Mouse (Mus musculus) hindbrain, embryonic 10.5 days (tissue): ENCODE results near the gene Rufy4. TPM values are rescaled to one million over a fixed set of nuclear protein-coding genes. Genes with fewer than 3 reads are reported as not detected.

Source experiments
- DNase-seq: peaks from one replicate; pipeline ENCODE4 v3.0.0-alpha.2; 2017; ENCODE audit warnings: low spot score
- H3K27ac ChIP-seq: fragments of 300-500 bp; sonication (generic); 2 replicates; pipeline ENCODE4 v1.5.1; 2016; ENCODE audit warnings: mild to moderate bottlenecking, moderate library complexity
- H3K27me3 ChIP-seq: fragments of 300-500 bp; sonication (generic); 2 replicates; pipeline ENCODE4 v1.6.1; 2016; ENCODE audit warnings: mild to moderate bottlenecking; ENCODE audit not compliant: poor library complexity, insufficient read depth, severe bottlenecking
- H3K36me3 ChIP-seq: fragments of 300-500 bp; sonication (generic); 2 replicates; pipeline ENCODE4 v1.6.1; 2016; ENCODE audit warnings: mild to moderate bottlenecking, moderate library complexity
- H3K4me1 ChIP-seq: fragments of 300-500 bp; sonication (generic); replicated peaks from 2 replicates; pipeline ENCODE4 v1.6.1; 2016; ENCODE audit warnings: mild to moderate bottlenecking
- H3K4me3 ChIP-seq: fragments of 300-500 bp; sonication (generic); 2 replicates; pipeline ENCODE4 v1.5.1; 2016; ENCODE audit warnings: mild to moderate bottlenecking, moderate library complexity
- H3K9me3 ChIP-seq: fragments of 300-500 bp; sonication (generic); 2 replicates; pipeline ENCODE4 v1.6.1; 2016; ENCODE audit warnings: mild to moderate bottlenecking, moderate library complexity
- WGBS: fragments of 180-500 bp; shearing (Covaris S2); methylation state at CpG from one replicate; pipeline ENCODE4 v1.1.7; 2016; 5-methylcytosine and 5-hydroxymethylcytosine counted together
- polyA plus RNA-seq: library from polyadenylated mRNA; unstranded; fragments of >200 nt; fragmentation: Nextera tagmentation; extraction: Ambion mirVana; gene quantifications from 2 replicates; pipeline ENCODE4 v1.2.1, GENCODE M21; 2016

Gene Rufy4
- polyA plus RNA-seq, 1 experiment from 2014 or later, result 0.37 TPM

- H3K36me3 ChIP-seq, result no peaks in the 10 kb centered on the region
- DNase-seq, result peak; percentile 89
- peaks cover 73% of the 10 kb centered on the region for H3K4me1 ChIP-seq
- H3K27ac ChIP-seq, result peak overlapping the region; percentile 84
- peak overlapping the region; percentile 33 for H3K4me3 ChIP-seq
- H3K27me3 ChIP-seq, result peaks cover 32% of the 10 kb centered on the region
- 2% methylated on average over 8 of the region's 8 CpGs for WGBS
- H3K9me3 ChIP-seq, result no peaks in the 10 kb centered on the region
Measured at GRCm38 (mm10) chr1:74110932-74111695, 14.2 kb upstream of the Rufy4 start.

- DNase-seq, result no peak
- Histone ChIP-seq H3K4me1 (peaks cover 67% of the 10 kb centered on the region), H3K9me3 (no peaks in the 10 kb centered on the region), H3K27ac (peak overlapping the region; percentile 84), H3K27me3 (peaks cover 28% of the 10 kb centered on the region), H3K36me3 (no peaks in the 10 kb centered on the region), H3K4me3 (peak overlapping the region; percentile 33)
- WGBS, result 8% methylated on average over 6 of the region's 6 CpGs
Measured at GRCm38 (mm10) chr1:74111696-74112030, 13.7 kb upstream of the Rufy4 start.

- Histone ChIP-seq H3K36me3 (no peaks in the 10 kb centered on the region), H3K9me3 (no peaks in the 10 kb centered on the region), H3K4me3 (no peak overlapping the region), H3K27ac (peak overlapping the region; percentile 84), H3K4me1 (peaks cover 57% of the 10 kb centered on the region), H3K27me3 (peaks cover 24% of the 10 kb centered on the region)
- DNase-seq, result no peak
- WGBS, result 51% methylated on average over 3 of the region's 3 CpGs
Measured at GRCm38 (mm10) chr1:74113071-74113470, 12.3 kb upstream of the Rufy4 start.

DNA sequence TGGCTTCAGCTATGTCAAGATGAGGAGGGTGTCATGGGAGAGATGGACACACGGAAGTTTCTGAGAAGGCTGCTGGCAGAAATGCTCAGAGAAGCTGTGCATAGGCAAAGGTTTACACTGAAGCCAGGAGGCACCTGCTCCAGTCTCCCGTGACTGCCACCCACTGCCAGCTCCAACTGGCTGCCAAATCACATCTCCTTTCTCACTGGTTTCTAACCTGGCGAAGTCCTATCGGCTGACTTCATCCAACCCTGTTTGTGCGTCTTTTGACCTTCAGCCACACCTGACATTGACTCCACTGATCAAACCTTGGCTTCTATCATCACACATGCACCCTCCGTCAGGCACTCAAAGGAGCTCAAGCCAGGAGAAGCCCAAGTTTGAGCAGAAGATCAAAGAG lies 7.5 kb upstream of the Rufy4 start:
- H3K27ac ChIP-seq, result no peak overlapping the region
- 89% methylated on average over 6 of the region's 6 CpGs for WGBS
- H3K36me3 ChIP-seq, result no peaks in the 10 kb centered on the region
- DNase-seq, result no peak
- no peaks in the 10 kb centered on the region for H3K9me3 ChIP-seq
- no peak overlapping the region for H3K4me3 ChIP-seq
- H3K4me1 ChIP-seq, result peaks cover 29% of the 10 kb centered on the region
- H3K27me3 ChIP-seq, result peaks cover 41% of the 10 kb centered on the region

DNA sequence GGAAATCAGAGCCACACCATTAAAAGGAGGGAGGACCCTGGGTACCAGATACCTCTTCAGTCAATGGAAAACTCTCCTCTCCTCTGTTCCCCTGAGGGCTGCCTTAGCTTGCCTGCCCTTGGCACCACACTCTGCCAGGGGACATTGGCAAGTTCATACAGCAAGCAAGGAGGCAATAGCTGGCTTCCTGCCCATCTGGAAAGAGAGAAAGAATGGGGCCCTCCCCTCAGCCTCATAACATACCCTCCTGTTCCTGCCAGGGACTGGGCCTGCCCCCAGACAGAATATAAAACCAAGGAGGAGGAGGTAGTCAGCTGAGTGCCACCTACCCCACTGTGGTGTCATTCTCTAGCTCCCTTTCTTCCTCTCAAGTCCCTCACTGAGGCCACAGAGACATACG lies 6.2 kb upstream of the Rufy4 start:
- H3K9me3 ChIP-seq, result no peaks in the 10 kb centered on the region
- no peak overlapping the region for H3K27ac ChIP-seq
- 83% methylated on average over 1 of the region's 1 CpGs for WGBS
- DNase-seq, result no peak
- H3K36me3 ChIP-seq, result no peaks in the 10 kb centered on the region
- H3K27me3 ChIP-seq, result peaks cover 43% of the 10 kb centered on the region
- H3K4me1 ChIP-seq, result peaks cover 31% of the 10 kb centered on the region
- no peak overlapping the region for H3K4me3 ChIP-seq

GRCm38 (mm10) chr1:74121138-74121537 lies 4.2 kb upstream of the Rufy4 start:
- H3K27me3 ChIP-seq, result peaks cover 62% of the 10 kb centered on the region
- WGBS, result 83% methylated on average over 7 of the region's 7 CpGs

DNA sequence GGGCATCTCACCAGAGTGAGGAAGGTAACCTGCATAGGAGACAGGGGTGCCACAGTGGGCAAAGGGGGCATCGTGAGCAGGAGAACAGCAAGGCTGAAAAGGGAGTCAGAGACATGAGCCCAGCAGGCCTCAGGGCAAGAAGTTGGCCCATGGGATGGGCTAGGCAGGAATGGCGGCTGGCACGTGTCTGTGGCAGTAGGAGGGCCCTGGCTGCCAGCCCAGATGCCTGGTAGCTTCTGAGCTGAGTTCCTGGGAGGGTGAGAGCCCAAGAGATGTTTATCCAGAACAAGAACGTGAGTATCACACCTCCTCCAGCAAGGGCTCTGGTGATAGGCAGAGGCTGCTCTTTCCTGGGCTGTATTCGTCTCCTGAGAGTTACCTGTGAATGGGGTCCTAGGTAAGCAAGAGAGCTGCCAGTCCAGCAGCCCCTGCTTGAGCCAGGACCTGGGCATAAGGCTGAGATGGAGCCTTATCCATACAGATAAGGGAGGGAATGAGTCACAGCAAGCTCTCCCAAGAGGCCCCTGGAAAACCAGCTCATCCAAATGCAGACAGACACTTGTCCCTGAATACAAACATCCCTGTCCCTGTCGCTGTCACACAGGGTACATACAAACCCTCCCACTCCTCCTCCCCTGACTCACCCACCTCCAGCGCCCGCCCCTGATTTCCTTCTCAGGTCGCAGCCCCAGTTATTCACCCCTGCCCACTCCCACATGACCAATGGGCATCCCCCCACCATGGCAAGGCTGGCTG lies 3.3 kb upstream of the Rufy4 start:
- no peaks in the 10 kb centered on the region for H3K36me3 ChIP-seq
- H3K9me3 ChIP-seq, result no peaks in the 10 kb centered on the region
- peak overlapping the region; percentile 46; the same call in 1 of the 2 replicates for H3K27ac ChIP-seq
- no peak for DNase-seq
- H3K27me3 ChIP-seq, result peaks cover 65% of the 10 kb centered on the region
- H3K4me1 ChIP-seq, result peaks cover 44% of the 10 kb centered on the region
- WGBS, result 54% methylated on average over 9 of the region's 9 CpGs
- H3K4me3 ChIP-seq, result peak overlapping the region; percentile 68; the same call in 1 of the 2 replicates

More at GRCm38 (mm10) chr1:74121138-74121537, 4.2 kb upstream of the Rufy4 start:
- Histone ChIP-seq H3K27ac (no peak overlapping the region), H3K9me3 (no peaks in the 10 kb centered on the region), H3K36me3 (no peaks in the 10 kb centered on the region), H3K4me3 (no peak overlapping the region), H3K4me1 (peaks cover 44% of the 10 kb centered on the region)
- no peak for DNase-seq

DNA sequence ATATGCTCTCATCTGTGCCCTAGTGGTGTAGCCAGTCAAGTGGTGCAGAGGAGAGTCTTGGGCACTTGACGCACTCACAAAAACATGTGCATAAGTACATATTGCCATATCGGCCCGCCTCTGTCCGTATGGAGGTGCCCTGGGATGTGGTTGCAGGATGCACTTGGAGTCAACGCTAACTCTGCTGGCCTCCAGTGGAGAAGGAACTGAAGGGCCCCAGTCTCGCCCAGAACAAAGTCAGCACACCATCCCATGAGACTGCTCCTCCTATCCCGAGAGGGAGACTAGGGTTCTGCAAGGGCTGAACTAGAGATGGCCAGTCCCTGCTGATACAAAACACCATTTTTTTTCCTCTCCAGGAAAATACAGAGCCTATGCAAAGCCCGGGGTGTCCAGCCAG lies 2.1 kb upstream of the Rufy4 start:
- peaks cover 72% of the 10 kb centered on the region for H3K27me3 ChIP-seq
- WGBS, result 58% methylated on average over 8 of the region's 8 CpGs
- H3K27ac ChIP-seq, result peak overlapping the region; percentile 87
- H3K4me1 ChIP-seq, result peaks cover 44% of the 10 kb centered on the region
- no peaks in the 10 kb centered on the region for H3K36me3 ChIP-seq
- peak overlapping the region; percentile 68 for H3K4me3 ChIP-seq
- DNase-seq, result no peak
- H3K9me3 ChIP-seq, result no peaks in the 10 kb centered on the region

DNA sequence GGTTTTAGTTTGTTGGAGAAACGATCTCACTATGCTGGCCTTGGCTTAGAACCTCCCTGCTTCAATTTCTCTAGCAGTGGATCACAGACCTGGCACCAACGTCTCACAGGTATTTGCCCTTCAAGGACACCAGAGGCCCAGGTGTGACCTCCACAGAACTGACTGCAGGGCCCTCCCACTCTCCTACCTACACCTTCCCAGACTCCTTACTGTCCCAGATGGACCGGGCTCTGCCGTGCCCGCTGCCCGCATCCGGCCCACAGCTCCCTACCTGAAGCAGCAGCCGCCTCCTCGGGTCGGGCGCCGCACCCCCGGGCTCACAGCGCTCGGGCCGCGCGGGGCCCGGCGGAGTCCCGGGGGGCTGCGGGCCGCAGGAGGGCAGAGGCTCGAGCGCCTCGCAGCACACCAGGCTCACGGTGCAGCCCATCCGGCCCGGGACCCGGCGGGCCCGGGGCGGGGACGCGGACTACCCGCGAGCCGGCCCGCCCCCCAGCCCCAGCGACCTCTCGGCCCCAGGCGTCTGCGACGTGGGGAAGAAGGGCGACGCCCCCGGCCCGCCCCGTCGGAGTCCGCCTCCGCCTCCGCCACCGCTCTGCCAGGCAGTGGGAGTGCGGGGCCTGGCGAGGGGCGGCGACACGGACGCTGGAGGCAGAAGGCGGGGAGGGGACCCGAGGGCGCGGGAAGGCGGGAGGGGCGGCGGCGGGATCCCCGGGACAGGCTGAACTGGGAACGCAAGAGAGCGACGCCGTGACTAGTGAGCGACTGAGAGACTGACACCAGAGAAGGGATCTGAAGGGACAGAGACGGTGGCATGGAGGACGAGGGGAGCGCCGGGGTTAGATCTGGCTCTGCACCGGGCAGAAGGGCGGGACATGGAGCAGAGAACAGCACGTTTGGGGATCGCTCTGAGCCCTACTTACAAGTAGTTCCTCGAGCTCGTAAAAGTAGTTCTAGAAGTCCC lies 1.0 kb upstream of the Rufy4 start, which contains the start of gene Tns1:
Gene Tns1, minus strand, starts transcription at position 429 of the 961 bp plus-strand sequence.
- H3K36me3 ChIP-seq, result no peaks in the 10 kb centered on the region
- peak; percentile 67 for DNase-seq
- peaks cover 72% of the 10 kb centered on the region for H3K27me3 ChIP-seq
- WGBS, result under 1% methylated on average over 84 of the region's 84 CpGs
- no peaks in the 10 kb centered on the region for H3K9me3 ChIP-seq
- peaks cover 51% of the 10 kb centered on the region for H3K4me1 ChIP-seq
- peak within 1 kb of the TSS; percentile 68 for H3K4me3 ChIP-seq
- peak within 1 kb of the TSS; percentile 87 for H3K27ac ChIP-seq

- Histone ChIP-seq H3K27me3 (peaks cover 10% of the 10 kb centered on the region), H3K9me3 (no peaks in the 10 kb centered on the region), H3K36me3 (no peaks in the 10 kb centered on the region), H3K4me3 (no peak overlapping the region), H3K4me1 (0 out of 2 replicates have a peak, but pooled peaks cover 10% of the 10 kb centered on the region), H3K27ac (no peak overlapping the region)
- no peak for DNase-seq
- WGBS, result 89% methylated on average over 8 of the region's 8 CpGs
Measured at GRCm38 (mm10) chr1:74130883-74131659, 5.7 kb downstream of the Rufy4 start.

GRCm38 (mm10) chr1:74132011-74132410 lies 6.7 kb downstream of the Rufy4 start:
- Histone ChIP-seq H3K27me3 (peaks cover 7% of the 10 kb centered on the region; the same call in 1 of the 2 replicates), H3K36me3 (no peaks in the 10 kb centered on the region), H3K4me3 (no peak overlapping the region), H3K9me3 (no peaks in the 10 kb centered on the region), H3K27ac (no peak overlapping the region), H3K4me1 (0 out of 2 replicates have a peak, but pooled peaks cover 10% of the 10 kb centered on the region)
- DNase-seq, result no peak
- WGBS, result 76% methylated on average over 3 of the region's 3 CpGs

DNA sequence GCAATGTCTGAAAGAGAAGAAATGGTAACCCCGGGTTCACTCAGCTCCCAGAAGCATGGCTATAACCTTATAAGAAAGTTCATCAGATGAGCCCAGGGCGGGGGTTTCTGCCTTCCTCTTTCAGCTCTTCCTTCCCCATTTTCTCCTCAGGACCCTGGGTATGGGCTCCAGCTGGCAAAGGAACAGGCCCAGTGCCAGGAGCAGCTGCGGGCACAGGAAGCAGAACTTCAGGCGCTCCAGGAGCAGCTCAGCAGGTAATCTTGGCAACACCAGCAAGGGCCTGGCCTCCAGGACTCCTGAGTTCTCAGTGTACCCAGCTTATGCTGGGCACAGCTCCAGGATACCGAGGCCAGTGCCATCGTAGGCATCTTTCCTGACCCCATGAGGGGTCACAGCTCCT lies 8.6 kb downstream of the Rufy4 start:
- H3K27me3 ChIP-seq, result no peaks in the 10 kb centered on the region
- H3K9me3 ChIP-seq, result no peaks in the 10 kb centered on the region
- 0 out of 2 replicates have a peak, but pooled peaks cover 7% of the 10 kb centered on the region for H3K4me1 ChIP-seq
- no peak overlapping the region for H3K4me3 ChIP-seq
- no peak overlapping the region for H3K27ac ChIP-seq
- 77% methylated on average over 6 of the region's 6 CpGs for WGBS
- no peak for DNase-seq
- H3K36me3 ChIP-seq, result no peaks in the 10 kb centered on the region
